In genomic region chr5:112459903-112460302, GRCm38 (mm10) we compare ENCODE assay signal across 32 mouse cellular contexts. TPM values are rescaled to one million over a fixed set of nuclear protein-coding genes. Genes with fewer than 3 reads are reported as not detected.
DNase-seq lines count a peak whose midpoint lies in the region; ATAC-seq lines count a peak whose summit lies in the region.
"Had no signal": no experiment of that assay in that cellular context is flagged by ENCODE, and none has a peak within 500 bp of the region (broad histone marks: within the 10 kb centered on the region; RNA-seq: fewer than 3 reads in every experiment).

No protein-coding gene starts in this region.

- H3K9ac ChIP-seq in intestine, embryonic 15.5 days: no peak overlapping the region
- H3K9ac ChIP-seq: forebrain, embryonic 12.5 days; liver, embryonic 15.5 days; lung, embryonic 15.5 days; stomach, embryonic 15.5 days had no signal

- no peaks in the 10 kb centered on the region for H3K36me3 ChIP-seq in embryonic facial prominence, embryonic 10.5 days (replicated peaks)
- H3K36me3 ChIP-seq in intestine, embryonic 15.5 days: no peaks in the 10 kb centered on the region
- H3K36me3 ChIP-seq: limb, embryonic 10.5 days; liver, embryonic 15.5 days; lung, embryonic 15.5 days; stomach, embryonic 15.5 days had no signal

- no peaks in the 10 kb centered on the region for H3K9me3 ChIP-seq in embryonic facial prominence, embryonic 10.5 days
- no peaks in the 10 kb centered on the region for H3K9me3 ChIP-seq in intestine, embryonic 15.5 days
- H3K9me3 ChIP-seq: forebrain, embryonic 12.5 days; limb, embryonic 10.5 days; liver, embryonic 15.5 days; lung, embryonic 15.5 days; stomach, embryonic 15.5 days had no signal

- WGBS in embryonic facial prominence, embryonic 10.5 days: 72% methylated on average over 3 of the region's 3 CpGs
- 61% methylated on average over 3 of the region's 3 CpGs for WGBS in intestine, embryonic 15.5 days

- no peak overlapping the region for H3K4me2 ChIP-seq in intestine, embryonic 15.5 days (replicated peaks)
- H3K4me2 ChIP-seq: forebrain, embryonic 12.5 days; liver, embryonic 15.5 days; lung, embryonic 15.5 days; stomach, embryonic 15.5 days had no signal

- DNase-seq in left cerebral cortex, postnatal 4 days: peak; percentile 58
- no peak for DNase-seq in left cerebral cortex, postnatal 10 days (ENCODE audit: extremely low spot score in 1 of 2, low spot score in 2 of 2)
- DNase-seq in cerebellum, adult 11-12 months: peak; percentile 81
- peak; percentile 58 for DNase-seq in cerebellum, adult 8-10 months
- peak; percentile 68 to 69 for DNase-seq in cerebellum, postnatal 36 days
- DNase-seq in embryonic facial prominence, embryonic 10.5 days (ENCODE audit: low spot score): no peak
- DNase-seq: adrenal gland, adult 8-10 months; kidney, postnatal 4 days; liver; lung, postnatal 36 days; thymus, postnatal 25 days had no signal

- intact Hi-C loops in left cerebral cortex, postnatal 4 days (cut with DNase I): no loop called here
- intact Hi-C loops in left cerebral cortex, postnatal 10 days (cut with DNase I): no loop called here

- H3K4me1 ChIP-seq in embryonic facial prominence, embryonic 10.5 days: peaks cover 5% of the 10 kb centered on the region; the same call in 1 of the 2 replicates
- no peaks in the 10 kb centered on the region for H3K4me1 ChIP-seq in intestine, embryonic 15.5 days (replicated peaks)
- H3K4me1 ChIP-seq: limb, embryonic 10.5 days; liver, embryonic 15.5 days; lung, embryonic 15.5 days; megakaryocyte, embryonic 14.5 days; stomach, embryonic 15.5 days had no signal

- no peak overlapping the region for H3K4me3 ChIP-seq in embryonic facial prominence, embryonic 10.5 days
- H3K4me3 ChIP-seq in intestine, embryonic 15.5 days (replicated peaks): no peak overlapping the region
- H3K4me3 ChIP-seq: forebrain, embryonic 12.5 days; left cerebral cortex, adult 2 months; limb, embryonic 10.5 days; liver, embryonic 15.5 days; lung, embryonic 15.5 days; megakaryocyte, embryonic 14.5 days; stomach, embryonic 15.5 days had no signal

- H3K27ac ChIP-seq in embryonic facial prominence, embryonic 10.5 days (replicated peaks): no peak overlapping the region
- H3K27ac ChIP-seq in intestine, embryonic 15.5 days: no peak overlapping the region
- H3K27ac ChIP-seq: forebrain, embryonic 12.5 days; left cerebral cortex, adult 2 months; limb, embryonic 10.5 days; liver, embryonic 15.5 days; lung, embryonic 15.5 days; stomach, embryonic 15.5 days had no signal

- no peak for ATAC-seq in intestine, embryonic 15.5 days
- ATAC-seq: activated CD4-positive, CD25-positive, alpha-beta regulatory T cell, adult 4 months; hindbrain, embryonic 16.5 days; intestine, postnatal 0 days had no signal

- peaks cover 25% of the 10 kb centered on the region for H3K27me3 ChIP-seq in embryonic facial prominence, embryonic 10.5 days (replicated peaks; ENCODE audit: low read depth, poor library complexity, severe bottlenecking)
- no peaks in the 10 kb centered on the region for H3K27me3 ChIP-seq in intestine, embryonic 15.5 days (replicated peaks)
- H3K27me3 ChIP-seq: stomach, embryonic 15.5 days had no signal

RNA-seq across cellular contexts. Expression of gene Gm6588, which starts 10.7 kb away (rescaled TPM):
- not detected for total RNA-seq in left cerebral cortex, postnatal 4 days (2021)
- not detected for total RNA-seq in left cerebral cortex, postnatal 10 days (2021)
- not detected in 2 replicates for polyA plus RNA-seq in embryonic facial prominence, embryonic 10.5 days (2016; fragmentation: Nextera tagmentation; extraction: Ambion mirVana)
- polyA plus RNA-seq in intestine, embryonic 15.5 days (2015; fragmentation: Nextera tagmentation; extraction: Ambion mirVana): not detected in 2 replicates
- total RNA-seq: adrenal gland, adult 8-10 months; gastrocnemius, adult 18-20 months; gastrocnemius, postnatal 4 days; heart, adult 8-10 months; heart, postnatal 25 days; layer of hippocampus, postnatal 10 days; left cerebral cortex, adult 2 months; monocyte, adult 5-6 weeks; neutrophil, adult 5-6 weeks had no signal
- polyA plus RNA-seq: activated CD4-positive, CD25-positive, alpha-beta regulatory T cell, adult 4 months; brain, embryonic 14.5 days; heart, embryonic 14.5 days; intestine, postnatal 0 days; kidney, embryonic 16.5 days; limb, embryonic 10.5 days; liver, embryonic 15.5 days; lung, embryonic 15.5 days had no signal

Comparison
In these comparisons a context has a peak if more than half of its experiments do, and no peak if none do; other contexts are left out.
1. DNase-seq: peak in left cerebral cortex, postnatal 4 days (single experiment), cerebellum, adult 11-12 months (single experiment), cerebellum, adult 8-10 months (single experiment) and cerebellum, postnatal 36 days (2 of 2); none in left cerebral cortex, postnatal 10 days (0 of 2) and embryonic facial prominence, embryonic 10.5 days (single experiment).